Mouse (Mus musculus): ENCODE results near the gene Hsd17b6. TPM values are rescaled to one million over a fixed set of nuclear protein-coding genes. Genes with fewer than 3 reads are reported as not detected.
A peak's percentile ranks its signal among the peaks of the same experiment; 100 is the strongest.

Gene Hsd17b6
- total and polyA plus RNA-seq, 3 experiments = 0.08 TPM; not detected in 2

- no peak for DNase-seq (ENCODE audit: extremely low read depth)
- H3K4me3 ChIP-seq (replicated peaks in 1 of 3; ENCODE audit: low read depth in 2 of 3, low read length in 2 of 3, poor library complexity in 1 of 3) = no peak overlapping the region
- H3K4me2 ChIP-seq (ENCODE audit: insufficient read depth, low read depth, poor library complexity, severe bottlenecking) = peak overlapping the region; percentile 34
- peaks cover 85% of the 10 kb centered on the region for H3K79me2 ChIP-seq (replicated peaks; ENCODE audit: control insufficient read depth, extremely low read depth, insufficient read depth, poor library complexity, severe bottlenecking)
- no peak for TF ChIP-seq ZKSCAN1 (IDR thresholded peaks at IDR 0.05; ENCODE audit: borderline replicate concordance, low read depth, low read length)
- no peak for TF ChIP-seq POLR2A (IDR thresholded peaks at IDR 0.05; ENCODE audit: low read depth, low read length)
- no peak for TF ChIP-seq E2F4 (IDR thresholded peaks at IDR 0.05; ENCODE audit: insufficient replicate concordance, low read depth, low read length)
- in situ Hi-C loops (cut with MboI; ENCODE audit: low pct_ligation_motif_present, low pct_unique_long_range_greater_than_20kb, low sequenced_read_pairs) = no loop called here
- no peaks in the 10 kb centered on the region for H3K27me3 ChIP-seq (replicated peaks)
- H3K9ac ChIP-seq (ENCODE audit: insufficient read depth, low read depth) = peak overlapping the region; percentile 45; the same call in 1 of the 2 replicates
- H3K9me3 ChIP-seq (replicated peaks; ENCODE audit: low read length) = no peaks in the 10 kb centered on the region
- H3K36me3 ChIP-seq (replicated peaks in 1 of 2; ENCODE audit: control insufficient read depth in 1 of 2, insufficient read depth in 1 of 2, low read length in 1 of 2) = peaks cover 36 to 68% of the 10 kb centered on the region in 2 experiments
- no peak overlapping the region for H3K27ac ChIP-seq (ENCODE audit: insufficient read depth, low read depth)
- H3K4me1 ChIP-seq (ENCODE audit: control insufficient read depth in 1 of 2, insufficient read depth in 2 of 2) = peaks cover 13 to 58% of the 10 kb centered on the region in 2 experiments
- dilution Hi-C loops (cut with MboI; ENCODE audit: extremely low pct_ligation_motif_present, extremely low pct_unique_long_range_greater_than_20kb, low sequenced_read_pairs) = no loop called here
These were observed 31.8 kb upstream of the Hsd17b6 start for GRCm38 (mm10) chr10:128039167-128039566.

- dilution Hi-C loops (cut with MboI; ENCODE audit: extremely low pct_ligation_motif_present, extremely low pct_unique_long_range_greater_than_20kb, low sequenced_read_pairs) = no loop called here
- DNase-seq (ENCODE audit: extremely low read depth) = no peak
- Histone ChIP-seq H3K27ac (ENCODE audit: insufficient read depth, low read depth) (no peak overlapping the region), H3K9ac (ENCODE audit: insufficient read depth, low read depth) (peak overlapping the region; percentile 45; the same call in 1 of the 2 replicates), H3K4me2 (ENCODE audit: insufficient read depth, low read depth, poor library complexity, severe bottlenecking) (peak overlapping the region; percentile 73), H3K4me3 (replicated peaks in 1 of 3; ENCODE audit: low read depth in 2 of 3, low read length in 2 of 3, poor library complexity in 1 of 3) (peak overlapping the region in 2 of 3 experiments; percentile 34 to 86), H3K79me2 (replicated peaks; ENCODE audit: control insufficient read depth, extremely low read depth, insufficient read depth, poor library complexity, severe bottlenecking) (peaks cover 73% of the 10 kb centered on the region), H3K36me3 (replicated peaks in 1 of 2; ENCODE audit: control insufficient read depth in 1 of 2, insufficient read depth in 1 of 2, low read length in 1 of 2) (peaks cover 30 to 56% of the 10 kb centered on the region in 2 experiments), H3K4me1 (ENCODE audit: control insufficient read depth in 1 of 2, insufficient read depth in 2 of 2) (peaks cover 13 to 54% of the 10 kb centered on the region in 2 experiments), H3K9me3 (replicated peaks; ENCODE audit: low read length) (no peaks in the 10 kb centered on the region), H3K27me3 (replicated peaks) (no peaks in the 10 kb centered on the region)
- TF ChIP-seq JUN (IDR thresholded peaks at IDR 0.05; ENCODE audit: insufficient read depth, low read depth, low read length) (no peak), USF2 (conservative IDR thresholded peaks at IDR 0.05; ENCODE audit: low read depth, low read length) (no peak), BHLHE40 (IDR thresholded peaks at IDR 0.05; ENCODE audit: low read depth, low read length) (no peak), EP300 (IDR thresholded peaks at IDR 0.05; ENCODE audit: low read length) (no peak), ZC3H11A (IDR thresholded peaks at IDR 0.05; ENCODE audit: low read depth, low read length) (no peak), NELFE (IDR thresholded peaks at IDR 0.05; ENCODE audit: low read depth, low read length) (no peak), POLR2AphosphoS2 (IDR thresholded peaks at IDR 0.05; ENCODE audit: low read depth, low read length) (no peak), RCOR1 (conservative IDR thresholded peaks at IDR 0.05; ENCODE audit: low read depth, low read length) (no peak), ETS1 (conservative IDR thresholded peaks at IDR 0.05; ENCODE audit: low read depth, low read length) (no peak), E2F4 (IDR thresholded peaks at IDR 0.05; ENCODE audit: insufficient replicate concordance, low read depth, low read length) (no peak), CHD1 (IDR thresholded peaks at IDR 0.05; ENCODE audit: low read depth, low read length) (no peak), TBP (conservative IDR thresholded peaks at IDR 0.05; ENCODE audit: low read depth, low read length) (no peak), UBTF (IDR thresholded peaks at IDR 0.05; ENCODE audit: low read depth, low read length) (no peak), RAD21 (IDR thresholded peaks at IDR 0.05; ENCODE audit: low read depth, low read length) (no peak), MEF2A (IDR thresholded peaks at IDR 0.05; ENCODE audit: borderline replicate concordance, low read depth, low read length) (no peak), SIN3A (IDR thresholded peaks at IDR 0.05; ENCODE audit: low read length) (no peak), NRF1 (IDR thresholded peaks at IDR 0.05; ENCODE audit: low read depth, low read length) (no peak), POLR2A (IDR thresholded peaks at IDR 0.05; ENCODE audit: low read depth, low read length) (no peak)
- in situ Hi-C loops (cut with MboI; ENCODE audit: low pct_ligation_motif_present, low pct_unique_long_range_greater_than_20kb, low sequenced_read_pairs) = no loop called here
These were observed 30.5 kb upstream of the Hsd17b6 start for GRCm38 (mm10) chr10:128037921-128038320.

All from CH12.LX (cell line).